Mouse (Mus musculus) bone marrow, adult 2 months (tissue): ENCODE data around the gene Utp18.

ENCODE experiments used
- CTCF ChIP-seq: fragments of 200-500 bp; IDR thresholded peaks from 2 replicates; pipeline ENCODE4 v1.5.1; 2011; ENCODE audit warnings: low read length, control low read depth; ENCODE audit not compliant: control insufficient read depth, insufficient read depth
- POLR2A ChIP-seq: fragments of 200-500 bp; IDR thresholded peaks from 2 replicates; pipeline ENCODE4 v1.6.1; 2011; ENCODE audit warnings: low read depth, mild to moderate bottlenecking, control low read depth, low read length, borderline replicate concordance; ENCODE audit not compliant: control insufficient read depth

DNA sequence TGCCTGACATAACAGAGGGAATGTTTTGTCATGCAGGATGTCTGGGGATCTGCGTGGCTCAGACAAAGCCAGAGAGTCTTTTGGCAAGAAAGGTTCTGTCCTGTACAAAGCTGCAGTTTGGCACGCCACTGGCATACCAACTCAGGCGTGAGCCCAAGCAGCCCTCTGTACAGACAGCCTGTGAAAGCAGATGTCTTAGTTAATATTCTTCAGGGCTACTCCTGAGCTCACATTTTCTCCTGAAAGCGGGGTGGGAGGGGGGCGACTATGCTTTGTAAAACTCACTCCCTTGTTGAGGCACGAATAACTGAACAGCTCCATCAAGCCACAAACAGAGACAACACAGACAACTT, 56.3 kb downstream of the Utp18 start:
- TF ChIP-seq POLR2A: no peak
- no peak for TF ChIP-seq CTCF
